Mouse (Mus musculus): ENCODE measurements at regions not wholly inside any gene's neighbourhood (a gene's known extent, or its start where the extent isn't known, plus 50 kb on each side); places are given as distances from the start of the nearest gene placed in this dataset.

GRCm38 (mm10) chr8:126830242-126830530 lies 115.5 kb downstream of the Tomm20 start:
- no peak overlapping the region for H3K4me3 ChIP-seq (ENCODE audit: insufficient read depth, poor library complexity, severe bottlenecking)
- H3K79me3 ChIP-seq (ENCODE audit: low read depth) = no peaks in the 10 kb centered on the region
- H3K79me2 ChIP-seq (ENCODE audit: control insufficient read depth, insufficient read depth) = no peaks in the 10 kb centered on the region
- H3ac ChIP-seq (ENCODE audit: control insufficient read depth, insufficient read length, low read depth) = no peak overlapping the region
- no peaks in the 10 kb centered on the region for H3K27me3 ChIP-seq (ENCODE audit: control insufficient read depth, insufficient read depth, insufficient read length)
- H3K36me3 ChIP-seq (ENCODE audit: control insufficient read depth, insufficient read depth) = no peaks in the 10 kb centered on the region
- TF ChIP-seq MAX (IDR thresholded peaks at IDR 0.05) (no peak), MYOD1 (IDR thresholded peaks at IDR 0.05; ENCODE audit: control insufficient read depth, insufficient read length, low read depth) (no peak), MYOG (IDR thresholded peaks at IDR 0.05; ENCODE audit: control insufficient read depth, extremely low read depth, insufficient read length) (no peak), CTCF (IDR thresholded peaks at IDR 0.05; ENCODE audit: control insufficient read depth, insufficient read depth, insufficient read length) (no peak), FOSL1 (IDR thresholded peaks at IDR 0.05; ENCODE audit: insufficient read depth, low read length, poor library complexity, severe bottlenecking) (no peak), CEBPB (IDR thresholded peaks at IDR 0.05; ENCODE audit: low read depth) (no peak), USF1 (IDR thresholded peaks at IDR 0.05; ENCODE audit: low read depth) (no peak)

GRCm38 (mm10) chr8:126829376-126830241 lies 116.0 kb downstream of the Tomm20 start:
- no peak overlapping the region for H3K4me3 ChIP-seq (ENCODE audit: insufficient read depth, poor library complexity, severe bottlenecking)
- no peaks in the 10 kb centered on the region for H3K36me3 ChIP-seq (ENCODE audit: control insufficient read depth, insufficient read depth)
- H3ac ChIP-seq (ENCODE audit: control insufficient read depth, insufficient read length, low read depth) = no peak overlapping the region
- no peaks in the 10 kb centered on the region for H3K27me3 ChIP-seq (ENCODE audit: control insufficient read depth, insufficient read depth, insufficient read length)
- H3K79me3 ChIP-seq (ENCODE audit: low read depth) = no peaks in the 10 kb centered on the region
- TF ChIP-seq CTCF (IDR thresholded peaks at IDR 0.05; ENCODE audit: control insufficient read depth, insufficient read depth, insufficient read length) (no peak), MYOD1 (IDR thresholded peaks at IDR 0.05; ENCODE audit: control insufficient read depth, insufficient read length, low read depth) (no peak), MYOG (IDR thresholded peaks at IDR 0.05; ENCODE audit: control insufficient read depth, extremely low read depth, insufficient read length) (no peak), FOSL1 (IDR thresholded peaks at IDR 0.05; ENCODE audit: insufficient read depth, low read length, poor library complexity, severe bottlenecking) (no peak), USF1 (IDR thresholded peaks at IDR 0.05; ENCODE audit: low read depth) (no peak), MAX (IDR thresholded peaks at IDR 0.05) (no peak), CEBPB (IDR thresholded peaks at IDR 0.05; ENCODE audit: low read depth) (no peak)
- H3K79me2 ChIP-seq (ENCODE audit: control insufficient read depth, insufficient read depth) = no peaks in the 10 kb centered on the region

GRCm38 (mm10) chr8:126827681-126828383 lies 117.8 kb downstream of the Tomm20 start:
- no peaks in the 10 kb centered on the region for H3K79me3 ChIP-seq (ENCODE audit: low read depth)
- TF ChIP-seq FOSL1 (IDR thresholded peaks at IDR 0.05; ENCODE audit: insufficient read depth, low read length, poor library complexity, severe bottlenecking) (no peak), CTCF (IDR thresholded peaks at IDR 0.05; ENCODE audit: control insufficient read depth, insufficient read depth, insufficient read length) (no peak), MYOG (IDR thresholded peaks at IDR 0.05; ENCODE audit: control insufficient read depth, extremely low read depth, insufficient read length) (no peak), USF1 (IDR thresholded peaks at IDR 0.05; ENCODE audit: low read depth) (no peak), MYOD1 (IDR thresholded peaks at IDR 0.05; ENCODE audit: control insufficient read depth, insufficient read length, low read depth) (no peak), MAX (IDR thresholded peaks at IDR 0.05) (no peak), CEBPB (IDR thresholded peaks at IDR 0.05; ENCODE audit: low read depth) (no peak)
- no peaks in the 10 kb centered on the region for H3K79me2 ChIP-seq (ENCODE audit: control insufficient read depth, insufficient read depth)
- no peaks in the 10 kb centered on the region for H3K27me3 ChIP-seq (ENCODE audit: control insufficient read depth, insufficient read depth, insufficient read length)
- H3K36me3 ChIP-seq (ENCODE audit: control insufficient read depth, insufficient read depth) = no peaks in the 10 kb centered on the region
- no peak overlapping the region for H3ac ChIP-seq (ENCODE audit: control insufficient read depth, insufficient read length, low read depth)
- no peak overlapping the region for H3K4me3 ChIP-seq (ENCODE audit: insufficient read depth, poor library complexity, severe bottlenecking)

GRCm38 (mm10) chr8:126826328-126827285 lies 119.0 kb downstream of the Tomm20 start:
- Histone ChIP-seq H3K27me3 (ENCODE audit: control insufficient read depth, insufficient read depth, insufficient read length) (no peaks in the 10 kb centered on the region), H3K79me2 (ENCODE audit: control insufficient read depth, insufficient read depth) (no peaks in the 10 kb centered on the region), H3ac (ENCODE audit: control insufficient read depth, insufficient read length, low read depth) (peak overlapping the region; percentile 43), H3K36me3 (ENCODE audit: control insufficient read depth, insufficient read depth) (no peaks in the 10 kb centered on the region), H3K79me3 (ENCODE audit: low read depth) (no peaks in the 10 kb centered on the region), H3K4me3 (ENCODE audit: insufficient read depth, poor library complexity, severe bottlenecking) (no peak overlapping the region)
- TF ChIP-seq MYOD1 (IDR thresholded peaks at IDR 0.05; ENCODE audit: control insufficient read depth, insufficient read length, low read depth) (peak; percentile 33), MAX (IDR thresholded peaks at IDR 0.05) (peak; percentile 48), FOSL1 (IDR thresholded peaks at IDR 0.05; ENCODE audit: insufficient read depth, low read length, poor library complexity, severe bottlenecking) (peak; percentile 82), CEBPB (IDR thresholded peaks at IDR 0.05; ENCODE audit: low read depth) (no peak), USF1 (IDR thresholded peaks at IDR 0.05; ENCODE audit: low read depth) (peak; percentile 34), CTCF (IDR thresholded peaks at IDR 0.05; ENCODE audit: control insufficient read depth, insufficient read depth, insufficient read length) (no peak), MYOG (IDR thresholded peaks at IDR 0.05; ENCODE audit: control insufficient read depth, extremely low read depth, insufficient read length) (no peak)

- Histone ChIP-seq H3K36me3 (ENCODE audit: control insufficient read depth, insufficient read depth) (no peaks in the 10 kb centered on the region), H3K27me3 (ENCODE audit: control insufficient read depth, insufficient read depth, insufficient read length) (no peaks in the 10 kb centered on the region), H3ac (ENCODE audit: control insufficient read depth, insufficient read length, low read depth) (no peak overlapping the region), H3K79me2 (ENCODE audit: control insufficient read depth, insufficient read depth) (no peaks in the 10 kb centered on the region), H3K4me3 (ENCODE audit: insufficient read depth, poor library complexity, severe bottlenecking) (no peak overlapping the region), H3K79me3 (ENCODE audit: low read depth) (no peaks in the 10 kb centered on the region)
- TF ChIP-seq FOSL1 (IDR thresholded peaks at IDR 0.05; ENCODE audit: insufficient read depth, low read length, poor library complexity, severe bottlenecking) (no peak), CEBPB (IDR thresholded peaks at IDR 0.05; ENCODE audit: low read depth) (no peak), USF1 (IDR thresholded peaks at IDR 0.05; ENCODE audit: low read depth) (no peak), MAX (IDR thresholded peaks at IDR 0.05) (no peak), MYOG (IDR thresholded peaks at IDR 0.05; ENCODE audit: control insufficient read depth, extremely low read depth, insufficient read length) (no peak), MYOD1 (IDR thresholded peaks at IDR 0.05; ENCODE audit: control insufficient read depth, insufficient read length, low read depth) (no peak), CTCF (IDR thresholded peaks at IDR 0.05; ENCODE audit: control insufficient read depth, insufficient read depth, insufficient read length) (no peak)
Observed at GRCm38 (mm10) chr8:126825877-126826276, 119.8 kb downstream of the Tomm20 start.
